Mouse (Mus musculus): ENCODE results near the gene Cacna1d.

DNA sequence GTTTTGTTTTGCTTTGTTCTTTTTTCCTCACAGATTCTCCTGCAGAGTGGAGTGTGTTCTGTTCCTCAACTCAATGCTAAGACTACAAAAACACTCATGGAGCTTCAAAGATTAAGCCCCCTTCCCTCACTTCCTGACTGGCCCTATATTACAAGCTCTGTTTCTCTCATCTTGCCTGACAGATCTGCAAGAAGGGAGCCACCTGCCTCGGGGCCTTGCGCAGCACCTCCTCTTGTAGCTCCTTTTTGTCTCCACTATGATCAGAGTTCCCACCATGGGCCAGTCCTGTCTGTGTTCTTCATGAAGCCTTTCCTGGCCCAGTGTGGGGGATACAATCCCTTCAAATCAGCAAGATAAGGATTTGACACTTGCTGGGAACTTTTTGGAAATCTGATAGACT, 399.2 kb downstream of the Cacna1d start:
- TF ChIP-seq CTCF (conservative IDR thresholded peaks at IDR 0.05 in 1 of 2, IDR thresholded peaks at IDR 0.05 in 1 of 2; ENCODE audit: low read depth in 2 of 2, low read length in 2 of 2) = no peak
- TF ChIP-seq UBTF (IDR thresholded peaks at IDR 0.05; ENCODE audit: low read depth, low read length) = no peak
- TF ChIP-seq MAFK (IDR thresholded peaks at IDR 0.05; ENCODE audit: insufficient replicate concordance, low read length) = no peak

Data from CH12.LX (cell line).